Mouse (Mus musculus) hindbrain, embryonic 16.5 days (tissue): ENCODE measurements around the gene Fbxo8. TPM values are rescaled to one million over a fixed set of nuclear protein-coding genes. Genes with fewer than 3 reads are reported as not detected.
A peak's percentile ranks its signal among the peaks of the same experiment; 100 is the strongest.

Experiments
- ATAC-seq: fragments of 200-750 bp; cut with Nextera tagmentation; 2 replicates; pipeline ENCODE4 v1.8.0; 2017; ENCODE audit warnings: moderate TSS enrichment, moderate library complexity
- H3K27ac ChIP-seq: fragments of 300-500 bp; sonication (generic); 2 replicates; pipeline ENCODE4 v1.5.1; 2014; ENCODE audit warnings: low read depth, mild to moderate bottlenecking, control low read depth, low read length, moderate library complexity
- H3K27me3 ChIP-seq: fragments of 300-500 bp; sonication (generic); replicated peaks from 2 replicates; pipeline ENCODE4 v1.6.1; 2014; ENCODE audit warnings: low read length; ENCODE audit not compliant: control insufficient read depth, insufficient read depth
- H3K36me3 ChIP-seq: fragments of 300-500 bp; sonication (generic); 2 replicates; pipeline ENCODE4 v1.6.1; 2014; ENCODE audit warnings: mild to moderate bottlenecking, low read length, moderate library complexity, mixed read lengths; ENCODE audit not compliant: control insufficient read depth, insufficient read depth
- H3K4me1 ChIP-seq: fragments of 300-500 bp; sonication (generic); 2 replicates; pipeline ENCODE4 v1.6.1; 2014; ENCODE audit warnings: low read depth, low read length; ENCODE audit not compliant: control insufficient read depth, insufficient read depth
- H3K4me2 ChIP-seq: fragments of 300-500 bp; sonication (generic); 2 replicates; pipeline ENCODE4 v1.6.1; 2014; ENCODE audit warnings: mild to moderate bottlenecking, low read length, control low read depth, moderate library complexity
- H3K4me3 ChIP-seq: fragments of 300-500 bp; sonication (generic); 2 replicates; pipeline ENCODE4 v1.5.1; 2014; ENCODE audit warnings: mild to moderate bottlenecking, low read length, control low read depth, moderate library complexity
- H3K9ac ChIP-seq: fragments of 300-500 bp; sonication (generic); 2 replicates; pipeline ENCODE4 v1.6.1; 2014; ENCODE audit warnings: low read depth, mild to moderate bottlenecking, control low read depth, low read length, moderate library complexity
- H3K9me3 ChIP-seq: fragments of 300-500 bp; sonication (generic); 2 replicates; pipeline ENCODE4 v1.6.1; 2014; ENCODE audit warnings: mild to moderate bottlenecking, low read length, moderate library complexity; ENCODE audit not compliant: control insufficient read depth
- WGBS: fragments of 180-500 bp; shearing (Covaris S2); extraction: QIAGEN DNeasy Blood & Tissue Kit; methylation state at CpG from one replicate; pipeline ENCODE4 v1.1.7; 2014; 5-methylcytosine and 5-hydroxymethylcytosine counted together
- polyA plus RNA-seq: library from polyadenylated mRNA; unstranded; fragments of >200 nt; fragmentation: Nextera tagmentation; extraction: Ambion mirVana; gene quantifications from 2 replicates; pipeline ENCODE4 v1.2.1, GENCODE M21; 2015

Gene Fbxo8
- polyA plus RNA-seq, result 41.7 and 42.3 TPM in 2 replicates

DNA sequence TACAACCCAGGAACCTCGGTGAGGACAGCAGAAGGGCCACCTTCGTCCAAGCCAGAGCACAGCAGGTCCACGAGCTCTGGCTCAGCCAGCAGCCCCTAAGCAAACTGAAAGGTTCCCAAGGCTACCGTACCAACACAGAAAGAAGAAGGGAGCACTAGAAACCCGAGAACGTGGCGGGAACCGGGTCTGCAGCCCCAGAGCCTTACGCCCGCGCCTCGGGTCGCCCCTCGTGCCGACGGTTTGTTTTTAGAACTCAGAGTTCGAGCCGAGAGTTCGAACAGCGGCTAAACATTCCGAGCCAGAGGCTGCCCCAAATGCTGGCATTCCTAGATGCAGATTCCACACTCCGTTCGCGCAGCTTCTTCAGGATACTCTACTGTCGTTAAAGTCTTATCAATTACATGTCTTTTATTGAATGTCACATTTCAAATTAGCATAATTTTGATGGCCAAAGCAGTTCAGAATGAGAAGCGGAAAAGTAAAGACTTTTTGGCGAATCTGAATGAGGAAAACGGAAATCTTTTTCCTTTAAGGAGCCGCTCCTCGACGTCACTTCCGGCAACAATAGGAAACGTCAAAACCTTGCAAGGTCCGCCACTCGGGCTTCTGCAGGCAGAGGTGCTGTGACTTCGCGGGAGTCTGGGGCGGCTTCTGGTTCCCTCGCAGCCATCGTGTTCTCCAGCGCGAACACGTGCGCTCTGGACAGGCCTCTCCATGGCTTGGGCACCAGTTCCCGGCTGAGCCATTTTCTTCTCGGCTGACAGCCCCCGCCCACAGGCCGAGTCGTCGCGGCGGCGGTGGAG, at the start of gene Fbxo8, which contains the start of gene Cep44:
Gene Fbxo8, plus strand, starts transcription at position 533 of the 803 bp plus-strand sequence.
Gene Cep44, minus strand, starts transcription at position 490 of the 803 bp plus-strand sequence.
- peak within 1 kb of the TSS; percentile 73 for H3K4me3 ChIP-seq
- WGBS, result under 1% methylated on average over 53 of the region's 53 CpGs
- peak within 1 kb of the TSS; percentile 74 for H3K9ac ChIP-seq
- peak; percentile 93 for ATAC-seq
- H3K27me3 ChIP-seq, result no peaks in the 10 kb centered on the region
- no peaks in the 10 kb centered on the region for H3K36me3 ChIP-seq
- H3K4me1 ChIP-seq, result peaks cover 15% of the 10 kb centered on the region
- H3K9me3 ChIP-seq, result no peaks in the 10 kb centered on the region
- H3K27ac ChIP-seq, result peak within 1 kb of the TSS; percentile 83
- peak within 1 kb of the TSS; percentile 79 for H3K4me2 ChIP-seq

DNA sequence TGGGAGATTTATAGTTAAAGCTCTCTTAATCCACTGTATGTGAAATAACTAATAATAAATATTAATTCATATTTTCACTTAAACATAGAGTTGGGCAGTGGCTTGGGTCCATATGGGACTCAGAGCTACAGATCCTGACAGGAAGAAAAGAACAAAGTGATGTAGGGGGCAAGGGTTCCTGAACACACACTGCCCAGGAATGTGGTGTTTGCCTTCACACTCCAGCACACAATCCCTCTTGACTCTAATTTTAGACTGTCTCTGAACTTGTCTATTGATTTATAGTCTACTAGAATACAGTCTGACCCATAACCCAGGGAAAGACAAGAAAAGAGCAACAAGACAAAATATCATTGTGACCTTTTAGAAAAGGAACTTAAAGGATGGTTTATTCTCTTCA, 49.0 kb upstream of the Fbxo8 start:
- Histone ChIP-seq H3K9ac (no peak overlapping the region), H3K4me2 (no peak overlapping the region), H3K36me3 (no peaks in the 10 kb centered on the region), H3K27ac (no peak overlapping the region), H3K9me3 (no peaks in the 10 kb centered on the region), H3K4me1 (no peaks in the 10 kb centered on the region), H3K4me3 (no peak overlapping the region), H3K27me3 (no peaks in the 10 kb centered on the region)
- ATAC-seq, result no peak

DNA sequence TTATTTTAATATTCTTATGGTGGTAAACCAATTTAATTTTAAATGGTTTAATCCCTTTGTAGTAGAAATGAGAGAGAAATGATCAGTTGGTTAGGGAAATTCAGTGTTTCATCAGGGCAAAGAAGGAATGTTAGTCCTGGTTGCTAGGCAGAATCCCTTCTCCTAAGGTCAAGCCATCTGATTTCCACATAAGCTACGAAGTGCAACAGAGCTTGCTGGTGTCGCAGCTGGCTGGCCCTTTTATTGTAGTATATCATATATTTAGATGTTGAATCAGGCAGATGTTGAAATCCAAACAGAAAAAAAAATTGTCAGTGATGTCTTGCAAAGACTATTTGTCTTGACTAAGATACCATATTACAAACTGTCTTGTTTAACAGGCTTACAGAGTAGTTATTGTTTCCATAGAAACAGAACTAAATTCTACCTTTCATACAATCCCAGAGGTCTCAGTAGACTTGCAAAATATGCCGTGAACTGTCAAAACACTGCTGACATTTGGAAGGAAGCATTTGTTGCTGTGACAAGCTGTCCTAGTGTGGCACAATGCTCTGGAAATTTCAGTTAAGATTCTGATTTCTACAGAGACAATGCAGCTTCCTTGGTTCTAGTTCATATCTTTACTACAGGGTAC, 42.5 kb upstream of the Fbxo8 start:
- 66% methylated on average over 3 of the region's 3 CpGs for WGBS
- H3K4me1 ChIP-seq, result no peaks in the 10 kb centered on the region
- no peaks in the 10 kb centered on the region for H3K9me3 ChIP-seq
- H3K36me3 ChIP-seq, result no peaks in the 10 kb centered on the region
- H3K9ac ChIP-seq, result no peak overlapping the region
- no peak overlapping the region for H3K4me3 ChIP-seq
- no peaks in the 10 kb centered on the region for H3K27me3 ChIP-seq
- no peak overlapping the region for H3K27ac ChIP-seq
- no peak overlapping the region for H3K4me2 ChIP-seq
- ATAC-seq, result peak; percentile 50; the same call in 1 of the 2 replicates

DNA sequence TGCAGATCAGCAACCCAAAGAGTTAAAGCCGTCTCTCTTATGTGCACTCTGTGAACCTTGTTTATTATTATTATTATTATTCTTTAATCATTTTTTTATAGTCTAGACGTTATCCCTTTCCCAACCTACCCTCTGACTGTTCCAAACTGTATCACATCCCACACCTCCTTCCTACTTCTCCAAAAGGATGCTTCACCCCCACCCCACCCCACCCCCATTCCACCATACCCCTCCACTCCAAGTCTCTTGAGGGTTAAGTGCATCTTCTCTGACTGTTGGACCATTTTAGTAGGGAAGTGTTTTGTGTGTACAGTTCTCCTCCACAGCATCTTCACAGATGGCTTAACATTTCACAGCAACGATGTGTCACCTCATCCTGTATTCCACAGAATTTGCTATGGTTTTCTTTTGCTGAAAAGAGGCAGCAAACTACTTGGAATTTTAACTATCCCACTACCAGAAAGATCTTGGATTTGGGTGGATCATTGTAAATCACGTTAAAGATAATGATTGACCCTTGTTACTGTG, 41.9 kb upstream of the Fbxo8 start:
- WGBS, result 73% methylated on average over 4 of the region's 4 CpGs

DNA sequence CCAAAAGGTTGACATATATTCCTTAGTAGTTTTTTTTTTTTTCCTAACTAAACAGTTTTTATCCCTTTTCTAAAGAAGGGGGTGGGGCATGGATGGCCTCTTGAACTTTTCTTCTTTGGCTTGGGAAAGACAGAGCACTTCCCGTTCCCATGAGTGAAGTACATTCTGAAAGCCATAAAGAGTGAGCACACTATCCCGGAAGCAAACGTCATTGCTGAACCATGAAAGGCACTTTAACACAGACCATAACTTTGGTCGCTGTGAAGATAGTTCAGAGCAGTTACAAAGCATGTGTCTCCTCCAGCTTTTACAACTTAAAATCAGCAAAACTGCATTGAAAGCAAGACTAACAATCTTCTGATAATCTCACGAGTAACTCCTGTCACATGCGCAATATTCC, 32.0 kb upstream of the Fbxo8 start:
- Histone ChIP-seq H3K36me3 (no peaks in the 10 kb centered on the region), H3K27ac (no peak overlapping the region), H3K9ac (no peak overlapping the region), H3K4me3 (no peak overlapping the region), H3K9me3 (no peaks in the 10 kb centered on the region), H3K4me1 (no peaks in the 10 kb centered on the region), H3K27me3 (no peaks in the 10 kb centered on the region), H3K4me2 (no peak overlapping the region)
- WGBS, result 77% methylated on average over 6 of the region's 6 CpGs
- no peak for ATAC-seq

More for the DNA sequence above, 41.9 kb upstream of the Fbxo8 start:
- H3K36me3 ChIP-seq, result no peaks in the 10 kb centered on the region
- H3K4me2 ChIP-seq, result no peak overlapping the region
- H3K27ac ChIP-seq, result no peak overlapping the region
- H3K4me1 ChIP-seq, result no peaks in the 10 kb centered on the region
- no peak overlapping the region for H3K4me3 ChIP-seq
- H3K27me3 ChIP-seq, result no peaks in the 10 kb centered on the region
- ATAC-seq, result no peak
- H3K9ac ChIP-seq, result no peak overlapping the region
- no peaks in the 10 kb centered on the region for H3K9me3 ChIP-seq

DNA sequence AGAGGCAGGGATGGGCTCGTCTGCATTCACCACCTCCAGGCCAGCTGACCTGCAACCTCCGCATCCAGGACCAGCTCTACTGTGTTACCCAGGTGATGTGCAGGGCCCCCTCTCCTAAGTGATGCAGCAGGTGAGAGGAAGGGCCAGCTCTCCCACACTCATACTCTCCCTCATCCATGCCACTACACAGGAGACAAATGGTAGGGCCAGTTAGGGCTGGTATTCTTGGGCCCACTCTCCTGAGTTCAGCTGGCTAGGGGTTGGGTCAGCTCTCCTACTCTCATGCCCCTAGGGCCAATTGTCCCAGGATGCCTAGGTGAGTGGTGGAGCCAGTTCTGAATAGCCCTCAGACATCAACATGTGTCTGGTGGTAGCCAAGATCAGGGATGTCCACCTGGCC, 30.6 kb upstream of the Fbxo8 start:
- 80% methylated on average over 2 of the region's 2 CpGs for WGBS
- Histone ChIP-seq H3K9me3 (no peaks in the 10 kb centered on the region), H3K9ac (no peak overlapping the region), H3K27ac (no peak overlapping the region), H3K36me3 (no peaks in the 10 kb centered on the region), H3K4me1 (no peaks in the 10 kb centered on the region), H3K4me2 (no peak overlapping the region), H3K27me3 (no peaks in the 10 kb centered on the region), H3K4me3 (no peak overlapping the region)
- no peak for ATAC-seq

DNA sequence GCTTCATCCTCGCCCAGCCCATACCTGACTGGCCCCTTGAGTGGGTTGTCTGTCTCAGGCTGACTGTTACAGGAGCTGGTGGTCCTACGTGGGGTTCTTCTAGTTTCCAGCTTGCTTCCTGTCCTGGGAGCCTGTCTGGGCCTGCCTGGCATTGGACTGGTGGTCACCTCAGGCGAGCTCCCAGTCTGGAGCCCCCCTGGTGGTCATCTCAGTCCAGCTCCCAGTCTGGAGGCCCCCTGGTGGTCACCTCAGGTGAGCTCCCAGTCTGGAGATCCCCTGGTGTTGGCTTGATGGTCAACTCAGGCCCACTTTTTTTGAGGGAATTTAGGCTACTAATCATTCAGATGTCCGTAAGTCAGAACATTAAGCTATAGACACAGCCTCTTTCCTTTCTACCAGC, 29.8 kb upstream of the Fbxo8 start:
- no peaks in the 10 kb centered on the region for H3K27me3 ChIP-seq
- no peak overlapping the region for H3K9ac ChIP-seq
- WGBS, result 82% methylated on average over 4 of the region's 4 CpGs
- H3K4me1 ChIP-seq, result no peaks in the 10 kb centered on the region
- no peaks in the 10 kb centered on the region for H3K9me3 ChIP-seq
- no peaks in the 10 kb centered on the region for H3K36me3 ChIP-seq
- H3K4me3 ChIP-seq, result no peak overlapping the region
- ATAC-seq, result no peak
- no peak overlapping the region for H3K27ac ChIP-seq
- H3K4me2 ChIP-seq, result no peak overlapping the region

DNA sequence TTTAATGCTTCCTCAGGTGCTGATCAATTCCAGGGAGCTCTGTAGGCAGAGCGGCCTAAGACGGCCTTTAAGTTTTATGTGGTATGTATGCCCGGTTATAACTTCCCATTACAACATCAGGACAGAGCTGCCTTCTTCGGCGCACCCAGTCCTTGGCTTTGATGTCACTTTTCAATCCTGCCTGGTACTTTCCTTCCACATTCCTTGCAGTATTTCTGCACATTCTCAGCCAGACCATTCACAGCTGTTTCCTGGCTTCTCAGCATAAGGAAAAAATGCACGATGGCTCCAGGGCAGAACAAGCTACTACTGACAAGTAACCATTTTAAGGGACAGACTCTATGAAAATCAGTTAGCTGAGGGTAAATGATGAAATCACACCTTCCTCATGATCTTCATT, 22.0 kb upstream of the Fbxo8 start:
- Histone ChIP-seq H3K9ac (no peak overlapping the region), H3K4me3 (no peak overlapping the region), H3K4me2 (no peak overlapping the region), H3K4me1 (no peaks in the 10 kb centered on the region), H3K27ac (no peak overlapping the region), H3K36me3 (no peaks in the 10 kb centered on the region), H3K27me3 (no peaks in the 10 kb centered on the region), H3K9me3 (no peaks in the 10 kb centered on the region)
- no peak for ATAC-seq
- 94% methylated on average over 6 of the region's 6 CpGs for WGBS

DNA sequence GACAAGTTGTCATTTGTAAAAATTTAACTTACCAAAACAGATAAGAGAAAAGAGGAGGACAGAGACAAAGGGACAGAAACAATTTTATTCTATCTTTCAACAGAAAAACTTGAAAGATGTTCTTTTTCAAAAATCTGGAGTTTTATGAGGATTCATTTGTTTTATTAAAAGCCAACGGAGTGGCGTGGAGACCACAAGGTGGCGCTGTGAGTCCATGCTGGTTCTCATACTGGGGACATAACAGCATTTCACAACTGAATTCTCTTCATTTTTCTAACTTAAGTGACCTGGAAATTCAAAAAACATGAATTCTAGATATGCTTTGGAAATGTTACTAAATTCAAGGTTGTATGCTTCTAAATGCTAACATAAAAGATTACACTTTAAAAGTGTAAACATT, 20.5 kb upstream of the Fbxo8 start:
- H3K4me1 ChIP-seq, result no peaks in the 10 kb centered on the region
- no peaks in the 10 kb centered on the region for H3K36me3 ChIP-seq
- no peak overlapping the region for H3K9ac ChIP-seq
- no peak overlapping the region for H3K4me2 ChIP-seq
- no peak overlapping the region for H3K27ac ChIP-seq
- no peak for ATAC-seq
- H3K27me3 ChIP-seq, result no peaks in the 10 kb centered on the region
- no peaks in the 10 kb centered on the region for H3K9me3 ChIP-seq
- WGBS, result 4% methylated on average over 3 of the region's 3 CpGs
- H3K4me3 ChIP-seq, result no peak overlapping the region
